Mouse (Mus musculus) heart, embryonic 11.5 days (tissue): ENCODE data around the gene Grin2a. TPM values are rescaled to one million over a fixed set of nuclear protein-coding genes. Genes with fewer than 3 reads are reported as not detected.

ENCODE experiments used
- ATAC-seq: fragments of 200-750 bp; cut with Nextera tagmentation; replicated peaks from 2 replicates; pipeline ENCODE4 v1.8.0; 2017; ENCODE audit warnings: moderate library complexity; ENCODE audit not compliant: insufficient number of reproducible peaks, low FRiP score, low TSS enrichment
- H3K27ac ChIP-seq: fragments of 300-500 bp; sonication (generic); 2 replicates; pipeline ENCODE4 v1.5.1; 2014; ENCODE audit warnings: mild to moderate bottlenecking, low read depth, low read length
- H3K27me3 ChIP-seq: fragments of 300-500 bp; sonication (generic); 2 replicates; pipeline ENCODE4 v1.6.1; 2014; ENCODE audit warnings: mild to moderate bottlenecking, low read length, mixed read lengths; ENCODE audit not compliant: control insufficient read depth, insufficient read depth
- H3K36me3 ChIP-seq: fragments of 300-500 bp; sonication (generic); 2 replicates; pipeline ENCODE4 v1.6.1; 2014; ENCODE audit warnings: mild to moderate bottlenecking, low read length, moderate library complexity, mixed read lengths; ENCODE audit not compliant: control insufficient read depth, insufficient read depth
- H3K4me1 ChIP-seq: fragments of 300-500 bp; sonication (generic); 2 replicates; pipeline ENCODE4 v1.6.1; 2014; ENCODE audit warnings: low read length; ENCODE audit not compliant: control insufficient read depth, insufficient read depth
- H3K4me2 ChIP-seq: fragments of 300-500 bp; sonication (generic); 2 replicates; pipeline ENCODE4 v1.6.1; 2014; ENCODE audit warnings: mild to moderate bottlenecking, moderate library complexity
- H3K4me3 ChIP-seq: fragments of 300-500 bp; sonication (generic); 2 replicates; pipeline ENCODE4 v1.5.1; 2014; ENCODE audit warnings: low read depth, low read length
- H3K9ac ChIP-seq: fragments of 300-500 bp; sonication (generic); 2 replicates; pipeline ENCODE4 v1.6.1; 2014; ENCODE audit warnings: mild to moderate bottlenecking, low read depth, low read length, moderate library complexity
- H3K9me3 ChIP-seq: fragments of 300-500 bp; sonication (generic); replicated peaks from 2 replicates; pipeline ENCODE4 v1.6.1; 2016; ENCODE audit warnings: low read length; ENCODE audit not compliant: control insufficient read depth
- WGBS: fragments of 180-500 bp; shearing (Covaris S2); extraction: QIAGEN DNeasy Blood & Tissue Kit; methylation state at CpG from one replicate; pipeline ENCODE4 v1.1.7; 2014; ENCODE audit not compliant: insufficient replicate concordance; 5-methylcytosine and 5-hydroxymethylcytosine counted together
- polyA plus RNA-seq: library from polyadenylated mRNA; unstranded; fragments of >200 nt; fragmentation: Nextera tagmentation; extraction: Ambion mirVana; gene quantifications from 2 replicates; pipeline ENCODE4 v1.2.1, GENCODE M21; 2014

Grin2a gene
- polyA plus RNA-seq = 0.19 and 0.59 TPM in 2 replicates

DNA sequence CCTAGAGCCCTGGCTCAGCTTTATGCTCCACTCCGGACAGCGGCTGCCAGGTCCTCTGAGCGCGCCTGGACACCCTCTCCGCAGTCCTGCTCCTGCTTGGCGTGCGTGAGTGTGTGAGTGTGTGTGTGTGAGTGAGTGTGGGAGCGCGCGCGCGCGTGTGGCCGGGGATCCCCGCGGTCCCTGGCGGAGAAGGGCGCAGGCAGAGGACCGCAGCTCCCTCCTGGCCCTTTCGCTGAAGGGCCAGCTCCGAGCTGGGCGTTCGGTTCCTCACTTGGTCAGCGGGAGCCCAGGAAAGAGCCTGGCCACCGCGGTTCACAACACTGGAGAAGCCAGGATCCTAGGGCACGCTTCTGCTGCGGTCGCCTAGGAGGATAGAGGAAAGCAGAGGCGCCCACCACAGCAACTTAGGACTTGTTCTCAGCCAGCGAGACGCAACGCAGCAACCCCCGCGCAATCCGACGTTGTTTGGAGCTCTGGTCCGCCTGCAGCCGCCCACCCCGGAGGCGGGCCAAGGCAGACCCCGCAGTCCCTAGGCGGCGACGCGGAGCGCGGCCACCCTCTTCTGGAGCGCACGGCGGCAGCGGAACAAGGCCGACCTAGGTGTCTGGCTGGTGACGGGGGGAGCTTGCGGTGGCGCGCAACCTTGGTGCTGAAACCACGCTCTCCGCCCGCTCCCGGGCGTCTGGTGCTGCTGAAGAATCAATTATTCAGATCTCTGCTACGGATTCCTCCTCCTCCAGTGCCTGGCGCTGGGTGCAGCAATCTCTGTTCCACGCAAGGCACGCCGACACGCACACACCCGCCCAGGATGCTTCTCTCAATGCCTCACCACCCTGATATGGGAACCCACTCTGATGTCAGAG lies at the start of gene Grin2a:
Grin2a (minus strand) TSS at position 610 of the 863 bp plus-strand sequence.
- peak within 1 kb of the TSS; percentile 75 for H3K4me2 ChIP-seq
- ATAC-seq = no peak
- no peak within 1 kb of the TSS for H3K9ac ChIP-seq
- H3K4me1 ChIP-seq = peaks cover 15% of the 10 kb centered on the region
- H3K9me3 ChIP-seq = no peaks in the 10 kb centered on the region
- H3K4me3 ChIP-seq = peak within 1 kb of the TSS; percentile 44
- no peaks in the 10 kb centered on the region for H3K36me3 ChIP-seq
- H3K27me3 ChIP-seq = peaks cover 67% of the 10 kb centered on the region
- under 1% methylated on average over 69 of the region's 69 CpGs for WGBS
- H3K27ac ChIP-seq = no peak within 1 kb of the TSS

DNA sequence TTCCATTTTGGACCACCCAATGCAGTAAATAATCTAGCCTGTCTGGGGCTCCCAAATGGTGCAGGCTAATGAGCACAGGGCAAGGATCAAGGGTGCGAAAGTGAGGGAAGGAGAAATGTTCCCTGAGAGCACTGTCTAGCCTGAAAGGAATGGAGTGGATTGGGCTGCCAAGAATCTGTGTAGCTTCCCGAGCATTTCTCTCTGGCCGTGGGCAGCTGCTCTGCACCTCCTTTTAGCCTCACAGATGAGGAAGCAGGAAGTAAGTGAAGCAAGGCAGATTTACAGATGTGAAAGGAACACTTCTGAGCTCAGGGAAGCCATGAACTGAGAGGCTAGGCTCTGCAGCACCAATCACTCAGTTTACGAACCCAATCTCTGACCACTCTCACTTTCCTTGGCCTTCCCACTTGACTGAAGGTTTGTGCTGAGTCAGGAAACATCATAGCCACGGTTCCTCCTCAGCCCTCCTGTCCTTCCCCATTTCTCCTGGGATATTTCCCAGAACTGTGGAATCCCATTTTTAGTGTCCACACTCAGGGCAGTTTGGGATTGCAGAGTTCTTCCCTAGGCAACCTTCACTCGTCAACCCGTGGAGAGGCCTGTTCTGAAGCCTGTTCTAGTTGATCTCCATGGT lies 40.3 kb upstream of the Grin2a start:
- no peak for ATAC-seq
- Histone ChIP-seq H3K9ac (no peak overlapping the region), H3K4me1 (no peaks in the 10 kb centered on the region), H3K4me2 (no peak overlapping the region), H3K4me3 (no peak overlapping the region), H3K36me3 (no peaks in the 10 kb centered on the region), H3K9me3 (no peaks in the 10 kb centered on the region), H3K27ac (no peak overlapping the region), H3K27me3 (no peaks in the 10 kb centered on the region)
- WGBS = 67% methylated on average over 7 of the region's 7 CpGs

DNA sequence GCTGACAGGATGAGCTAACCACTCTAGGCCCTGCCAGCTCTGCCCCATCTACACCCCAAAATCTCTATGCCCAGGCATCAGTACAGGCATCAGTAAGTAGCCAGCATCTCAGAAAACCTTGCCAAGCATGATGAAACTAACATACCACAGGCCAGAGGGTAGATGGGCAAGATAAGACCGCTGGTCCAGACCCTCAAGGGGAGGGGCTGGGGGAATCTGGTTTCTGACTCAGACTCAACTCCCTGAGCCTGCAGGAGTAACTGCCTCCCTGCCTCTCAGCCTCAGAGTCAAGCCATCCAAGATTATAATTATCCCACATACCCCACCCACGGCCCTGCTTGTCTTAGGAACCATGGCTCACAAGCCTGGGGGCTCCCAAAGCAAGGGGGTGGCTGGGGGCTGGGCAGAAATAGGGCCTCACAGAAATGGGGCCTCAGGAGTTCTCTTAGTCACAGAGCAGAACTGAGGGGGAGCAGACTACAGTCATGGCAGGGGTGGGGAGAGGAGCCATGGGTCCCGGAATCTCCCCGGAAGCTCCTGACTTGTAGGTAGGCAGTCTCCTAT lies 38.1 kb upstream of the Grin2a start:
- no peak overlapping the region for H3K4me2 ChIP-seq
- WGBS = 71% methylated on average over 4 of the region's 4 CpGs
- no peak for ATAC-seq
- no peaks in the 10 kb centered on the region for H3K4me1 ChIP-seq
- H3K27ac ChIP-seq = no peak overlapping the region
- no peaks in the 10 kb centered on the region for H3K27me3 ChIP-seq
- H3K9me3 ChIP-seq = no peaks in the 10 kb centered on the region
- no peak overlapping the region for H3K4me3 ChIP-seq
- no peaks in the 10 kb centered on the region for H3K36me3 ChIP-seq
- H3K9ac ChIP-seq = no peak overlapping the region

DNA sequence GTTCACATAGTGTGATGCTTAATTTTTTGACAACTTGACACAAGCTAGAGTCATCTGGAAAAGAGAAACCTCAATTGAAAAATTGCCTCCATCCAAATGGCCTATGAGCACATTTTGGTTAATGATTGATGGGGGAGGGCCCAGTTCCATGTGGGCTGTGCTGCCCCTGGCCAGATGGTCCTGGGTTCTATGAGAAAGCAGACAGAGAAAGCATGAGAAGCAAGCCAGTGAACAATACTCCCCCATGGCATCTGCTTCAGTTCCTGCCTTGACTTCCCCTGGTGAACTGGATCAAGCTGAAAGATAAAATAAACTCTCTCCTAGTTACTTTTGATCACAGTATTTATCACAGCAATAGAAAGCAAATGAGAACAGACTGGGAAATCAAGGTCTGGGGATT lies 36.5 kb upstream of the Grin2a start:
- no peak overlapping the region for H3K9ac ChIP-seq
- no peaks in the 10 kb centered on the region for H3K4me1 ChIP-seq
- H3K9me3 ChIP-seq = no peaks in the 10 kb centered on the region
- H3K27ac ChIP-seq = no peak overlapping the region
- no peak overlapping the region for H3K4me2 ChIP-seq
- no peaks in the 10 kb centered on the region for H3K36me3 ChIP-seq
- ATAC-seq = no peak
- no peaks in the 10 kb centered on the region for H3K27me3 ChIP-seq
- H3K4me3 ChIP-seq = no peak overlapping the region

DNA sequence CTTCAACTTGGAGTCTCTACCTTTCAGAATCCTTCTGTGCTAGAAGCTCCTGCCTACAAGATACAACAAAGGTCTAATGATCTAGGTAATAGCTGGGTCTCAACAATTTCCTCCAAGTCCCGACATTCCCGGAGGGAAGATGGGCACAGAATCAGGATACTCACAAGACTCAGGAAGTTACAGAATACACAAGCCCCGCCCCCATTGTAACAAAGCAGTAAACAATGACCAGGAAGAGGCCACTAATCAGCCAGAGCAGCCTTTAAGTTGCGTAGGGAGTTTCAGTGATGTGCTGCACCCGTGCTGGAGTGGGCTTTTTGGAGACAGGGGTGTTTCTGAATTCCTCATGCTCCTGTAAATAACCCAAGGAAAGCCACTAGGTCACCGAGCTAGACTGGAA lies 31.4 kb upstream of the Grin2a start:
- Histone ChIP-seq H3K4me1 (no peaks in the 10 kb centered on the region), H3K4me3 (no peak overlapping the region), H3K9ac (no peak overlapping the region), H3K4me2 (no peak overlapping the region), H3K27ac (no peak overlapping the region), H3K27me3 (no peaks in the 10 kb centered on the region), H3K36me3 (no peaks in the 10 kb centered on the region), H3K9me3 (no peaks in the 10 kb centered on the region)
- ATAC-seq = no peak
- 67% methylated on average over 6 of the region's 6 CpGs for WGBS

DNA sequence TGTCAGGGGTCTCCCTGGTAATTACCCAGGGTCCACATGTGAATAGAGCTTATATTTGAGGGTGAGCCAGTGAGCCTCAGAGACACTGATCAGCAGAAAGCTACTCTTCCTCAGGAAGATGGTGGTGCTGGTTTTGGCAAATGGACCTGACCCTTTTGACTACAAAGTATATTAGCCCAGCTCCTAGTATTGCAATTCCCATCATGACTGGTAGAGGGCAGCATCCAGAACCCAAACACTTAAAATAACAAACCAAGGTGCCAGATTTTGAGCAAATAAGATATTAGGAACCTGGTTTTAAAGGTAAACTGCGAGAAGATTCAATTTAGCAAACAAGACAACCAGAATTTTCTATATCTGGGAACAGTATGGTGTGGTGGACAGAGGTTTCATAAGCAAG lies 14.4 kb upstream of the Grin2a start:
- H3K4me2 ChIP-seq = no peak overlapping the region
- H3K9ac ChIP-seq = no peak overlapping the region
- no peaks in the 10 kb centered on the region for H3K27me3 ChIP-seq
- no peak for ATAC-seq
- no peaks in the 10 kb centered on the region for H3K4me1 ChIP-seq
- WGBS = 42% methylated on average over 1 of the region's 1 CpGs
- no peak overlapping the region for H3K27ac ChIP-seq
- H3K36me3 ChIP-seq = no peaks in the 10 kb centered on the region
- H3K9me3 ChIP-seq = no peaks in the 10 kb centered on the region
- H3K4me3 ChIP-seq = no peak overlapping the region

DNA sequence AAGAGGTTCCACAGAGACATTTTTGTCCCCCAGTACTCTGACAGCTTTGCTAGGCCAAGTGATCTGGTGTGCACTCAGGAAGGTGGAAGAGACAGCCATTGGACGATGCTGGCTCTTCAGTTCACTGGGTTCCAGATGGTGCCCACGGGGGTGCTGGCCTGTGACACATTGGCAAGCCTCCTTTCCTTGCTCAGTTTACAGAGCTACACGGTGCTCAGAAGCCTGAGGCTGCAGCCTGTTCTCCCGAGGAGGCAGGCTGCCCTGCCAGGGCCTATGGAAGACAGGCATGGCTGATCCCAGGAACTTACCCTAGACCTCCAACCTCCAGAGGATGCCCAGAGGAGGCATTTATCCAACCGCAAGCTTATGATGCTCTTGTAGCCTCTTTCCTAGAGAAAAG lies 10.2 kb upstream of the Grin2a start:
- Histone ChIP-seq H3K9me3 (no peaks in the 10 kb centered on the region), H3K9ac (no peak overlapping the region), H3K4me1 (no peaks in the 10 kb centered on the region), H3K36me3 (no peaks in the 10 kb centered on the region), H3K4me2 (no peak overlapping the region), H3K4me3 (no peak overlapping the region), H3K27me3 (no peaks in the 10 kb centered on the region), H3K27ac (no peak overlapping the region)
- WGBS = 83% methylated on average over 5 of the region's 5 CpGs
- ATAC-seq = no peak

GRCm38 (mm10) chr16:10004096-10004495 lies 8.7 kb upstream of the Grin2a start:
- no peaks in the 10 kb centered on the region for H3K27me3 ChIP-seq
- H3K36me3 ChIP-seq = no peaks in the 10 kb centered on the region
- no peak overlapping the region for H3K9ac ChIP-seq
- H3K27ac ChIP-seq = no peak overlapping the region
- ATAC-seq = no peak
- no peaks in the 10 kb centered on the region for H3K4me1 ChIP-seq
- no peak overlapping the region for H3K4me2 ChIP-seq
- 74% methylated on average over 4 of the region's 4 CpGs for WGBS
- no peaks in the 10 kb centered on the region for H3K9me3 ChIP-seq
- H3K4me3 ChIP-seq = no peak overlapping the region
